Mouse (Mus musculus) lung, postnatal 10 days (tissue): ENCODE results near the gene R3hdm4.
A peak's percentile ranks its signal among the peaks of the same experiment; 100 is the strongest.
"Not testable (repeated sequence)": the region's sequence is repeated elsewhere in the genome, so short reads cannot be mapped to it uniquely, and the experiment has no call there.

Experiments
- DNase-seq: peaks from one replicate; pipeline ENCODE4 v3.0.0; 2021

R3hdm4 gene

GRCm38 (mm10) chr10:79896306-79896705 lies 24.7 kb downstream of the R3hdm4 start:
- DNase-seq, result peak; percentile 61

GRCm38 (mm10) chr10:79892451-79893118 lies 28.4 kb downstream of the R3hdm4 start:
- DNase-seq, result peak; percentile 88

GRCm38 (mm10) chr10:79890670-79891069 lies 30.3 kb downstream of the R3hdm4 start, which contains the start of gene Cfd:
Cfd (plus strand) TSS chr10:79890853.
- DNase-seq, result no peak

GRCm38 (mm10) chr10:79889386-79889785 lies 31.6 kb downstream of the R3hdm4 start:
- peak; percentile 75 for DNase-seq

- no peak for DNase-seq
Observed at GRCm38 (mm10) chr10:79886611-79887010, 34.4 kb downstream of the R3hdm4 start.

- DNase-seq, result no peak
Observed at GRCm38 (mm10) chr10:79886054-79886453, 35.0 kb downstream of the R3hdm4 start, which contains the start of gene Elane. Elane (plus strand) TSS chr10:79886247.

GRCm38 (mm10) chr10:79884938-79885337 lies 36.1 kb downstream of the R3hdm4 start:
- DNase-seq, result not testable (repeated sequence)

- DNase-seq, result peak; percentile 69
Observed at GRCm38 (mm10) chr10:79884446-79884845, 36.6 kb downstream of the R3hdm4 start.

GRCm38 (mm10) chr10:79883297-79884084 lies 37.5 kb downstream of the R3hdm4 start:
- DNase-seq, result peak; percentile 92

- DNase-seq, result peak; percentile 66
Observed at GRCm38 (mm10) chr10:79881981-79882380, 39.0 kb downstream of the R3hdm4 start.

GRCm38 (mm10) chr10:79880721-79881120 lies 40.3 kb downstream of the R3hdm4 start:
- DNase-seq, result no peak

GRCm38 (mm10) chr10:79879527-79879926 lies 41.5 kb downstream of the R3hdm4 start:
- no peak for DNase-seq

GRCm38 (mm10) chr10:79877757-79878156 lies 43.3 kb downstream of the R3hdm4 start:
- peak; percentile 77 for DNase-seq

GRCm38 (mm10) chr10:79877174-79877573 lies 43.8 kb downstream of the R3hdm4 start:
- DNase-seq, result no peak

GRCm38 (mm10) chr10:79874290-79874862 lies 46.6 kb downstream of the R3hdm4 start, which contains the start of the genes Prtn3 and Plppr3:
Prtn3 (plus strand) TSS chr10:79874476.
Plppr3 (minus strand) TSS chr10:79874634.
- DNase-seq, result no peak

- no peak for DNase-seq
Observed at GRCm38 (mm10) chr10:79873715-79874289, 47.2 kb downstream of the R3hdm4 start.

GRCm38 (mm10) chr10:79873313-79873712 lies 47.7 kb downstream of the R3hdm4 start:
- DNase-seq, result no peak

GRCm38 (mm10) chr10:79872862-79873261 lies 48.1 kb downstream of the R3hdm4 start:
- DNase-seq, result no peak

- DNase-seq, result no peak
Observed at GRCm38 (mm10) chr10:79871845-79872244, 49.2 kb downstream of the R3hdm4 start.

- no peak for DNase-seq
Observed at GRCm38 (mm10) chr10:79866601-79867000, 54.4 kb downstream of the R3hdm4 start.

- no peak for DNase-seq
Observed at GRCm38 (mm10) chr10:79865801-79866295, 55.2 kb downstream of the R3hdm4 start.

- no peak for DNase-seq
Observed at GRCm38 (mm10) chr10:79865189-79865601, 55.8 kb downstream of the R3hdm4 start.
